Mouse (Mus musculus) heart, embryonic 15.5 days (tissue): ENCODE data around the gene Vps45. TPM values are rescaled to one million over a fixed set of nuclear protein-coding genes. Genes with fewer than 3 reads are reported as not detected.
A peak's percentile ranks its signal among the peaks of the same experiment; 100 is the strongest.

ENCODE experiments used
- ATAC-seq: fragments of 200-750 bp; cut with Nextera tagmentation; replicated peaks from 2 replicates; pipeline ENCODE4 v1.8.0; 2017; ENCODE audit warnings: low read depth, moderate TSS enrichment; ENCODE audit not compliant: insufficient number of reproducible peaks, insufficient read depth, low FRiP score
- H3K27ac ChIP-seq: fragments of 300-500 bp; sonication (generic); 2 replicates; pipeline ENCODE4 v1.5.1; 2015; ENCODE audit warnings: mild to moderate bottlenecking, inconsistent platforms
- H3K27me3 ChIP-seq: fragments of 300-500 bp; sonication (generic); 2 replicates; pipeline ENCODE4 v1.6.1; 2015; ENCODE audit warnings: inconsistent platforms
- H3K36me3 ChIP-seq: fragments of 300-500 bp; sonication (generic); 2 replicates; pipeline ENCODE4 v1.6.1; 2015; ENCODE audit warnings: mild to moderate bottlenecking, inconsistent platforms
- H3K4me1 ChIP-seq: fragments of 300-500 bp; sonication (generic); replicated peaks from 2 replicates; pipeline ENCODE4 v1.6.1; 2015; ENCODE audit warnings: inconsistent platforms
- H3K4me2 ChIP-seq: fragments of 300-500 bp; sonication (generic); 2 replicates; pipeline ENCODE4 v1.6.1; 2015; ENCODE audit warnings: inconsistent platforms, mild to moderate bottlenecking, moderate library complexity
- H3K4me3 ChIP-seq: fragments of 300-500 bp; sonication (generic); 2 replicates; pipeline ENCODE4 v1.5.1; 2015; ENCODE audit warnings: mild to moderate bottlenecking, inconsistent platforms
- H3K9ac ChIP-seq: fragments of 300-500 bp; sonication (generic); 2 replicates; pipeline ENCODE4 v1.6.1; 2015; ENCODE audit warnings: mild to moderate bottlenecking, inconsistent platforms
- H3K9me3 ChIP-seq: fragments of 300-500 bp; sonication (generic); replicated peaks from 2 replicates; pipeline ENCODE4 v1.6.1; 2016; ENCODE audit warnings: inconsistent platforms
- WGBS: fragments of 180-500 bp; shearing (Covaris S2); methylation state at CpG from one replicate; pipeline ENCODE4 v1.1.7; 2015; ENCODE audit warnings: mixed read lengths; 5-methylcytosine and 5-hydroxymethylcytosine counted together
- polyA plus RNA-seq: library from polyadenylated mRNA; unstranded; fragments of >200 nt; fragmentation: Nextera tagmentation; extraction: Ambion mirVana; gene quantifications from 2 replicates; pipeline ENCODE4 v1.2.1, GENCODE M21; 2015

The Vps45 gene
- polyA plus RNA-seq, 1 experiment from 2014 or later: 40.2 TPM

DNA sequence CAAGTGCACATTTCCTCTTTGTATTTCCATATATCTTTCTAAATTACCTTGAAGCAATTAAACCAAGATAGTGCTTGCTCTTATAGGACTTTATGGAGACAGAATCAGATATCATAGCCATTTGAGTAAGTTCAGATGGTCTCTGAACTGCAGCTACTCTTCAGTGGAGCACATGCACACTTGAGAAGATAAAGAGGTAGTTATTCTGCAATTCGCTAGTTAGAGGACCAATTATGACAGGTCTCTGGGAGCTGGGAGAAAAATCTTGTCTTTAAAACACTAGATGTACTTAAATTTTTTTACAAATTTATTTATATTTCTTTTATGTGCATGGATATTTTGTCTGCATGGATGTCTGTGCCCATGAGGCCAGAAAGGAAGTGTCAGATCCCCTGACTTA is 37.5 kb downstream of the Vps45 start:
- no peak overlapping the region for H3K27ac ChIP-seq
- peaks cover 5% of the 10 kb centered on the region; the same call in 1 of the 2 replicates for H3K4me1 ChIP-seq
- H3K27me3 ChIP-seq: no peaks in the 10 kb centered on the region
- ATAC-seq: no peak
- no peak overlapping the region for H3K4me3 ChIP-seq
- 70% methylated on average over 1 of the region's 1 CpGs for WGBS
- no peaks in the 10 kb centered on the region for H3K36me3 ChIP-seq
- no peaks in the 10 kb centered on the region for H3K9me3 ChIP-seq
- no peak overlapping the region for H3K4me2 ChIP-seq
- H3K9ac ChIP-seq: no peak overlapping the region

GRCm38 (mm10) chr3:96017461-96017860 is 40.8 kb downstream of the Vps45 start:
- no peaks in the 10 kb centered on the region for H3K9me3 ChIP-seq
- no peak overlapping the region for H3K27ac ChIP-seq
- peaks cover 14% of the 10 kb centered on the region for H3K4me1 ChIP-seq
- ATAC-seq: no peak; the same call in 1 of the 2 replicates
- H3K27me3 ChIP-seq: no peaks in the 10 kb centered on the region
- no peak overlapping the region for H3K4me2 ChIP-seq
- no peak overlapping the region for H3K9ac ChIP-seq
- no peaks in the 10 kb centered on the region for H3K36me3 ChIP-seq
- no peak overlapping the region for H3K4me3 ChIP-seq
- 50% methylated on average over 5 of the region's 5 CpGs for WGBS

DNA sequence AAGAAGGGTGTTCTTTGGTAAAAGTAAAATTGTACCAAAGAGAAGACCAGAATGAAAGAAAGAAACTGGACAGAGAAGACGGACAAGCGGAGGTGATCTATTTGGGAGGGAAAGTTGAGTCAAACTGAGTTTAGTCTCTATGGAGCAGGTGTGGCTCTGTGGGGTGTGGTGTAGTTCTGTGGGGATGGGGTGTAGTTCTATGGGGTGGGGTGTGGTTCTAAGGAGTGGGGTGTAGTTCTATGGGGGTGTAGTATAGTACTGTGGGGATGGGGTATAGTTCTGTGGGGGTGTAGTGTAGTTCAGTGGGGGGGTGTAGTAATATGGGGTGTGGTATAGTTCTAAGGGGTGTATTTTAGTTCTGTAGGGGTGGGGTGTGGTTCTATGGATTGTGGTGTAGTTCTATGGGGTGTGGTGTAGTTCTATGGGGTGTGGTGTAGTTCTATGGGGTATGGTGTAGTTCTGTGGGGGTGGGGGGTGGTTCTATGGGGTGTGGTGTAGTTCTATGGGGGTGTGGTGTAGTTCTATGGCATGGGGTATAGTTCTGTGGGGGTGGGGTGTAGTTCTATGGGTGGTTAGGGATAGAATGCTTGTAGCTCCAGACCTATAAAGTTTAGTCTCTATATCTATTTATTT is 41.9 kb downstream of the Vps45 start:
- Histone ChIP-seq H3K36me3 (no peaks in the 10 kb centered on the region), H3K4me1 (peaks cover 16% of the 10 kb centered on the region), H3K27ac (no peak overlapping the region), H3K9ac (no peak overlapping the region), H3K9me3 (no peaks in the 10 kb centered on the region), H3K4me3 (no peak overlapping the region), H3K4me2 (no peak overlapping the region), H3K27me3 (no peaks in the 10 kb centered on the region)
- ATAC-seq: no peak
- WGBS: 88% methylated on average over 2 of the region's 2 CpGs

GRCm38 (mm10) chr3:96015681-96016080 is 42.6 kb downstream of the Vps45 start:
- H3K27me3 ChIP-seq: no peaks in the 10 kb centered on the region
- no peak overlapping the region for H3K9ac ChIP-seq
- H3K4me1 ChIP-seq: peaks cover 16% of the 10 kb centered on the region
- H3K4me3 ChIP-seq: no peak overlapping the region
- H3K4me2 ChIP-seq: no peak overlapping the region
- H3K36me3 ChIP-seq: no peaks in the 10 kb centered on the region
- no peak for ATAC-seq
- WGBS: 81% methylated on average over 2 of the region's 2 CpGs
- H3K9me3 ChIP-seq: no peaks in the 10 kb centered on the region
- no peak overlapping the region for H3K27ac ChIP-seq

DNA sequence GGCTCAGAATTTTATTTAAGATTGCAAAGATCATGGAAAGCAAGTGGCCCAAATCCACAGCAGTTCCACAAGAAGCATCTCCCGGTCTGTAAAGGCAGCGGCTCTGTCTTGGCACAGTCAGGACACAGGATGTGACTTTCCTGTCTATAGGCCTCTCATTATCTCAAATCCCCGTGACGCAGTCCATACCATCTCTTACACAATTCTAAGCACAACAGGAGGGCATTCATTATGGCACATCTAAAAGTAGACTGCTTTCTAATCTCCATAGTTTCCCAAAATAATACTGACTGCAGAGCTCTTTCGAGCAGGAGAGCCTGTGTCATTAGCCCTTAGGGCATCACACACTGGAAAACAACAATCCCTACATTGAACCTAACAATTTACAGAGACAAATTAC is 45.5 kb downstream of the Vps45 start:
- H3K4me2 ChIP-seq: 0 out of 2 replicates have a peak overlapping the region, but pooled peaks have one; percentile 7
- no peak overlapping the region for H3K9ac ChIP-seq
- no peaks in the 10 kb centered on the region for H3K27me3 ChIP-seq
- peaks cover 16% of the 10 kb centered on the region for H3K4me1 ChIP-seq
- no peaks in the 10 kb centered on the region for H3K9me3 ChIP-seq
- H3K36me3 ChIP-seq: no peaks in the 10 kb centered on the region
- H3K27ac ChIP-seq: peak overlapping the region; percentile 78
- no peak overlapping the region for H3K4me3 ChIP-seq
- ATAC-seq: peak; percentile 60; the same call in 1 of the 2 replicates
- 22% methylated on average over 5 of the region's 5 CpGs for WGBS

- H3K4me2 ChIP-seq: no peak overlapping the region
- WGBS: 75% methylated on average over 6 of the region's 6 CpGs
These were observed 49.8 kb downstream of the Vps45 start for GRCm38 (mm10) chr3:96008463-96008862.

DNA sequence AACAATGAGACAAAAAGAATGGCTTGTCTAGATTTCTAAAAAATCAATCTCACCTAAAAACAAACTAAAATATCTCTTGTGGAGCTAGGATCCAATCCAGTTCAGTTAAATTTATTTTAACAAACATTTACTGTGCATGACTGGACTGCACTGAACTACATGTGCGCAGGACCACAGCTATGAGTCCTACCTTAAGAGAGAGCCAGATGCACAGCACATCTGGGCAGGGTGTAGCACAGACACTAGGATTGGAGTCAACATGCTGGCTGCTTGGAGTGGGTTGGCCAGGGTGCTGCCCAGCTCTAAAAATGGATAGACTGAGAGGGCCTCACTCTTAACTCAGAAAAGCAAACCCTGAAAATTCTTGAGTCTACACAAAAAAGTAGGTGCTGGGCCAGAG is 56.7 kb downstream of the Vps45 start:
- H3K9me3 ChIP-seq: no peaks in the 10 kb centered on the region
- 90% methylated on average over 1 of the region's 1 CpGs for whole genome bisulfite sequencing

More at GRCm38 (mm10) chr3:96008463-96008862, 49.8 kb downstream of the Vps45 start:
- H3K9me3 ChIP-seq: no peaks in the 10 kb centered on the region
- no peak overlapping the region for H3K9ac ChIP-seq
- no peaks in the 10 kb centered on the region for H3K36me3 ChIP-seq
- H3K4me3 ChIP-seq: no peak overlapping the region
- no peak for ATAC-seq
- H3K27ac ChIP-seq: no peak overlapping the region
- H3K4me1 ChIP-seq: peaks cover 11% of the 10 kb centered on the region
- H3K27me3 ChIP-seq: no peaks in the 10 kb centered on the region

GRCm38 (mm10) chr3:96000921-96001501 is 57.3 kb downstream of the Vps45 start:
- peaks cover 47% of the 10 kb centered on the region for H3K4me1 ChIP-seq
- H3K4me3 ChIP-seq: no peak overlapping the region
- ATAC-seq: no peak
- H3K27me3 ChIP-seq: no peaks in the 10 kb centered on the region
- no peak overlapping the region for H3K9ac ChIP-seq
- no peaks in the 10 kb centered on the region for H3K36me3 ChIP-seq
- WGBS: 45% methylated on average over 9 of the region's 9 CpGs
- peak overlapping the region; percentile 13; the same call in 1 of the 2 replicates for H3K4me2 ChIP-seq
- H3K27ac ChIP-seq: peak overlapping the region; percentile 78
- H3K9me3 ChIP-seq: no peaks in the 10 kb centered on the region

More for the DNA sequence above, 56.7 kb downstream of the Vps45 start:
- H3K27me3 ChIP-seq: no peaks in the 10 kb centered on the region
- H3K27ac ChIP-seq: peak overlapping the region; percentile 78
- H3K36me3 ChIP-seq: no peaks in the 10 kb centered on the region
- ATAC-seq: no peak
- H3K4me2 ChIP-seq: no peak overlapping the region
- no peak overlapping the region for H3K9ac ChIP-seq
- no peak overlapping the region for H3K4me3 ChIP-seq
- peaks cover 45% of the 10 kb centered on the region for H3K4me1 ChIP-seq

GRCm38 (mm10) chr3:96000080-96000632 is 58.1 kb downstream of the Vps45 start:
- Histone ChIP-seq H3K9me3 (no peaks in the 10 kb centered on the region), H3K4me3 (no peak overlapping the region), H3K9ac (0 out of 2 replicates have a peak overlapping the region, but pooled peaks have one; percentile 35), H3K27ac (peak overlapping the region; percentile 78), H3K4me1 (peaks cover 47% of the 10 kb centered on the region), H3K4me2 (no peak overlapping the region), H3K27me3 (no peaks in the 10 kb centered on the region), H3K36me3 (no peaks in the 10 kb centered on the region)
- WGBS: 60% methylated on average over 14 of the region's 14 CpGs
- ATAC-seq: no peak

DNA sequence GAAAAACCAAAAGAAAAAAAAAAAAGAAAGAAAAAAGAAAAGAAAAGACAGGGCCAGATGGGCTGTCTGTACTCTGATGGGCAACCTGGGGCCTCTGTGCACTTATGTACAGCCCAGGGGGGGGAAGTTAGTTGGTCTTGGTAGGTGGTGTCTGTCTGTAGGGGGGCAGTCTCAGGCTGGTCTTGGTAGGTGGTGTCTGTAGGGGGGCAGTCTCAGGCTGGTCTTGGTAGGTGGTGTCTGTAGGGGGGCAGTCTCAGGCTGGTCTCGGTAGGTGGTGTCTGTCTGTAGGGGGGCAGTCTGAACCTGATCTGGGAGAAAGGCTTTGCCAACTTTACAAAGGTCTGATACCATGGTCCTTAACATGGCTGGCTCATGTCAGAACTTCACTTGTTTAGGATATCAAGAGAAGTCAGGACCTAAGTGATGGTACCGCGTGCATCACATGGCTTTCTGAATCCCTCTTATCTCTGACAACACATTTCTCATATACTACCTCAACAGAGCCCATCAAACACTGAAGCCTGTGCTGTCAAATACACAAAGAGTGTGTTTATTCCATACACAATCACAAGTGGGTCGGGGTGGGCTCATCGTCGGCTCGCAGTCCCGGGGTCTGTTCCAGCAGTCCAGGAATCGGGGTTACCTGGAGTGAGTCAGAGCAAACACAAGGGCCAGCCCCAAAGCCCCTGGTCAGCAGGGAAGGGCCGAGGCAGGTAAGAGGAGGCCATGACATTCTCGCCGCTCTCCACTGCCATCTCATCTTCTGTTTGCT is 58.8 kb downstream of the Vps45 start:
- H3K9me3 ChIP-seq: no peaks in the 10 kb centered on the region
- no peaks in the 10 kb centered on the region for H3K27me3 ChIP-seq
- peak overlapping the region; percentile 78 for H3K27ac ChIP-seq
- no peaks in the 10 kb centered on the region for H3K36me3 ChIP-seq
- peaks cover 47% of the 10 kb centered on the region for H3K4me1 ChIP-seq
- H3K4me2 ChIP-seq: no peak overlapping the region
- ATAC-seq: no peak
- no peak overlapping the region for H3K4me3 ChIP-seq
- 0 out of 2 replicates have a peak overlapping the region, but pooled peaks have one; percentile 35 for H3K9ac ChIP-seq
- 77% methylated on average over 12 of the region's 12 CpGs for WGBS

DNA sequence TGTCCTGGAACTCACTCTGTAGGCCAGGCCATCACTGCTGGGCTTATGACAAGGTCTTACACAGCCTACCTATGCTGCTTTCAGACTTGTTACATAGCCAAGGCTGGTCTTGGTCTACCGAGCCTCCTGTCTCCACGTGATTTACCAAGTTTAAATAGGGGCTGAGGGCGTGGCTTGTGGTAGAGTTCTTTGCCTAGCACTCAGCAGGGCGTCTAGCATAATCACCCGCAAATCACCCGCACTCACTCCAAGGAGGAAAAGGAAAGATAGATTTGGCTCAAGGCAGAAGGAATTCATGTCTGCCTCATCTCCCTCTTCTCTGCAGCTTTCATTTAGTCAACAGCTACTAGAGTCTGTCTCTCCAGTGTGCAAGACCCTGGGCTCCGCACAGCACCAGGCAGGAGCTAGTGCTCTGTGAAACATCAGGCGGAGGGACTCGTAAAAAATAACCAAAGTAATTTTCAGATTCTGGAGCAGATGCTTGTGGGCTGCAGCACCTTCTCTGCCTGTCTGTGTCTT is 61.0 kb downstream of the Vps45 start:
- peak overlapping the region; percentile 98 for H3K27ac ChIP-seq
- H3K9me3 ChIP-seq: no peaks in the 10 kb centered on the region
- H3K9ac ChIP-seq: peak overlapping the region; percentile 73; the same call in 1 of the 2 replicates
- ATAC-seq: no peak
- 21% methylated on average over 9 of the region's 9 CpGs for WGBS
- H3K4me3 ChIP-seq: peak overlapping the region; percentile 71
- H3K4me1 ChIP-seq: peaks cover 63% of the 10 kb centered on the region
- H3K27me3 ChIP-seq: no peaks in the 10 kb centered on the region
- H3K36me3 ChIP-seq: peaks cover under 1% of the 10 kb centered on the region; the same call in 1 of the 2 replicates
- peak overlapping the region; percentile 64 for H3K4me2 ChIP-seq
